Mouse (Mus musculus) midbrain, embryonic 12.5 days (tissue): Measurements from ENCODE around the gene Hsd3b6. TPM values are rescaled to one million over a fixed set of nuclear protein-coding genes. Genes with fewer than 3 reads are reported as not detected.
"Not testable (repeated sequence)": the region's sequence is repeated elsewhere in the genome, so short reads cannot be mapped to it uniquely, and the experiment has no call there.

ENCODE experiments used
- ATAC-seq: fragments of 200-750 bp; cut with Nextera tagmentation; 2 replicates; pipeline ENCODE4 v1.8.0; 2017; ENCODE audit warnings: low read depth, moderate TSS enrichment, moderate library complexity; ENCODE audit not compliant: low FRiP score
- H3K27ac ChIP-seq: fragments of 300-500 bp; sonication (generic); replicated peaks from 2 replicates; pipeline ENCODE4 v1.5.1; 2016; ENCODE audit warnings: mild to moderate bottlenecking
- H3K27me3 ChIP-seq: fragments of 300-500 bp; sonication (generic); 2 replicates; pipeline ENCODE4 v1.6.1; 2016; ENCODE audit warnings: mild to moderate bottlenecking
- H3K36me3 ChIP-seq: fragments of 300-500 bp; sonication (generic); 2 replicates; pipeline ENCODE4 v1.6.1; 2016
- H3K4me1 ChIP-seq: fragments of 300-500 bp; sonication (generic); 2 replicates; pipeline ENCODE4 v1.6.1; 2016
- H3K4me2 ChIP-seq: fragments of 300-500 bp; sonication (generic); replicated peaks from 2 replicates; pipeline ENCODE4 v1.6.1; 2016; ENCODE audit warnings: mild to moderate bottlenecking, moderate library complexity
- H3K4me3 ChIP-seq: fragments of 300-500 bp; sonication (generic); 2 replicates; pipeline ENCODE4 v1.5.1; 2016; ENCODE audit warnings: mild to moderate bottlenecking
- H3K9ac ChIP-seq: fragments of 300-500 bp; sonication (generic); replicated peaks from 2 replicates; pipeline ENCODE4 v1.6.1; 2016; ENCODE audit warnings: mild to moderate bottlenecking, moderate library complexity
- H3K9me3 ChIP-seq: fragments of 300-500 bp; sonication (generic); 2 replicates; pipeline ENCODE4 v1.6.1; 2016; ENCODE audit warnings: mild to moderate bottlenecking
- WGBS: fragments of 180-500 bp; shearing (Covaris S2); methylation state at CpG from one replicate; pipeline ENCODE4 v1.1.7; 2016; 5-methylcytosine and 5-hydroxymethylcytosine counted together
- polyA plus RNA-seq: library from polyadenylated mRNA; unstranded; fragments of >200 nt; fragmentation: Nextera tagmentation; extraction: Ambion mirVana; gene quantifications from 2 replicates; pipeline ENCODE4 v1.2.1, GENCODE M21; 2016

The Hsd3b6 gene
- 30.0 and 42.4 TPM in 2 replicates for polyA plus RNA-seq

DNA sequence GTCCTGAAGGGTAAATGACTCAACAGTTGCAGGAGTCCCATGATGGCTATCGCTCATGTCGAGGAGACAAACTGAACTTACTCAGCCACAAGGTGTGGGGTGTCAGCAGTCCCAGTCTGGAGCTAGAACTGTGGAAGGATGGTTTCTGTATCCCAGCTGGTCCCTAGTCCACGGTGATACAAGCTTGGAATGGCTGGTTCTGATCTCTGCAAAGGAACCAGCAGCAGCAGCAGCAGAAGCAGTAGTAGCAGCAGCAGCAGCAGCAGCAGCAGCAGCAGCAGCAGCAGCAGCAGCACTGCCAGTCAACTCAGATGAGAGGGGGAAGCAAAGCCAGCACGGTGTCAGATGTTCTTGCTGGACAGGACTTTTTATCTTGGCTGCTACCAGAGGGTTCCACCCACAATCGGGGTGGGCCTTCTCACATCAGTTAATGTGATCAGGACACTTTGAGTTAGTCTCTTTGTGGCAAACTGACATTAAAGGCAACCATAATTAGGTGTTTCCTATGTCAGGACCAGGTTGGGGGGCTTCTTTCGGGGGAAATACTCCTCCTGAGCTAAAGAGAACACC is at the start of gene Hsd3b6:
Hsd3b6 (minus strand) TSS at position 343 of the 570 bp plus-strand sequence.
- no peak within 1 kb of the TSS for H3K9ac ChIP-seq

GRCm38 (mm10) chr3:98862800-98863199 is 48.6 kb upstream of the Hsd3b6 start:
- Histone ChIP-seq H3K4me2 (no peak overlapping the region), H3K27ac (no peak overlapping the region), H3K36me3 (no peaks in the 10 kb centered on the region), H3K4me3 (no peak overlapping the region), H3K9me3 (no peaks in the 10 kb centered on the region), H3K9ac (no peak overlapping the region), H3K27me3 (no peaks in the 10 kb centered on the region), H3K4me1 (no peaks in the 10 kb centered on the region)
- 100% methylated on average over 1 of the region's 1 CpGs for WGBS
- no peak for ATAC-seq

More for the DNA sequence above, at the start of gene Hsd3b6:
- no peaks in the 10 kb centered on the region for H3K9me3 ChIP-seq
- H3K36me3 ChIP-seq = no peaks in the 10 kb centered on the region
- no peak within 1 kb of the TSS for H3K27ac ChIP-seq
- no peaks in the 10 kb centered on the region for H3K4me1 ChIP-seq
- WGBS = 78% methylated on average over 6 of the region's 6 CpGs
- H3K4me3 ChIP-seq = no peak within 1 kb of the TSS
- H3K4me2 ChIP-seq = no peak within 1 kb of the TSS
- H3K27me3 ChIP-seq = no peaks in the 10 kb centered on the region
- no peak for ATAC-seq

- Histone ChIP-seq H3K27me3 (no peaks in the 10 kb centered on the region), H3K36me3 (no peaks in the 10 kb centered on the region), H3K9me3 (no peaks in the 10 kb centered on the region), H3K27ac (no peak within 1 kb of the TSS), H3K9ac (no peak within 1 kb of the TSS), H3K4me2 (no peak within 1 kb of the TSS), H3K4me1 (no peaks in the 10 kb centered on the region), H3K4me3 (no peak within 1 kb of the TSS)
- 83% methylated on average over 3 of the region's 3 CpGs for WGBS
- ATAC-seq = no peak
Observed at GRCm38 (mm10) chr3:98859576-98859975, 45.3 kb upstream of the Hsd3b6 start, which contains the start of gene Hsd3b1. Gene Hsd3b1, minus strand, starts transcription at chr3:98859794.

- H3K4me2 ChIP-seq = no peak overlapping the region
- no peak overlapping the region for H3K27ac ChIP-seq
- no peaks in the 10 kb centered on the region for H3K36me3 ChIP-seq
- no peaks in the 10 kb centered on the region for H3K4me1 ChIP-seq
- no peak overlapping the region for H3K4me3 ChIP-seq
- no peak for ATAC-seq
- no peaks in the 10 kb centered on the region for H3K27me3 ChIP-seq
- no peaks in the 10 kb centered on the region for H3K9me3 ChIP-seq
- WGBS = 92% methylated on average over 2 of the region's 2 CpGs
- no peak overlapping the region for H3K9ac ChIP-seq
Observed at GRCm38 (mm10) chr3:98858051-98858450, 43.8 kb upstream of the Hsd3b6 start.

DNA sequence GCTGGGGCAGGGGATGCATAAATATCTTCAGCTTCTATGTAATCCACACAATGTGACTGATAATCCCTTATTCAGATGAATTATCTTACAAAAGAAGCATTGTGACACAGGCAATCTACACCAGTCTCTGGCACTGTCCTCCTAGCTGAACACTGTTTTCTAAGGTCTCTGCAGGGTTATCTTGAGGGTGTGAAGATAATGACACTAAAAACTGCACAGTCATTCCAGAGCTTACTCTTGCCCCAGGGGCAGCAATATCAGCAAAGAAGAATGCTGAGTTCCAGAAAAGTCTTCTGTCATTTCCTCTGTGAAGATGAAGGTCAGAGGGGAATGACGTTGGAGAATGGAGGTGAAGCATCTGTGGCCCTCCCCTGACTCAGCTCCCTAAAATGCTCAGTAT is 42.6 kb upstream of the Hsd3b6 start:
- Histone ChIP-seq H3K27me3 (no peaks in the 10 kb centered on the region), H3K4me1 (no peaks in the 10 kb centered on the region), H3K9me3 (no peaks in the 10 kb centered on the region), H3K36me3 (no peaks in the 10 kb centered on the region), H3K4me3 (no peak overlapping the region), H3K9ac (no peak overlapping the region), H3K27ac (no peak overlapping the region), H3K4me2 (no peak overlapping the region)
- no peak for ATAC-seq
- 67% methylated on average over 1 of the region's 1 CpGs for WGBS

GRCm38 (mm10) chr3:98855160-98855559 is 40.9 kb upstream of the Hsd3b6 start:
- H3K9ac ChIP-seq = no peak overlapping the region
- H3K36me3 ChIP-seq = no peaks in the 10 kb centered on the region
- H3K4me3 ChIP-seq = no peak overlapping the region
- H3K27me3 ChIP-seq = no peaks in the 10 kb centered on the region
- no peaks in the 10 kb centered on the region for H3K9me3 ChIP-seq
- H3K27ac ChIP-seq = no peak overlapping the region
- no peaks in the 10 kb centered on the region for H3K4me1 ChIP-seq
- WGBS = 88% methylated on average over 3 of the region's 3 CpGs
- no peak for ATAC-seq
- H3K4me2 ChIP-seq = no peak overlapping the region

DNA sequence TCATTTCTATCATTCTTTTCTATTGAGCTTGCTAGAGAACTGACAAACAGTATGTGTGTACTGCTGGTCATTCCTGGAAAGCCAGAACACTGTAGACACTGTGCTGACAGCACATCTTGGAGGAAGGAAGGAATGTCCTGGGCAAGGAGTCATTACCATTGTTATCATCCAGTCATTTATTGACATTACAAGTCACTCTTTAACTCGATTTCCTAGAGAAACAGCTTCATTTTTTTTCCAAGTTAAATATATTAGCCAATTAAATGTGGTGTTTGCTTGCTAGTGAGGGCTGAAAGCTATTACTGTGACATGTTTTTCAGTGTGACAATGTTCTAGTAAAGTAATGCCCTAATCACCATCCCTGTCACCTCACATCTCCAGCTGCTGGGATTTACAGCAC is 39.4 kb upstream of the Hsd3b6 start:
- Histone ChIP-seq H3K9me3 (no peaks in the 10 kb centered on the region), H3K36me3 (no peaks in the 10 kb centered on the region), H3K4me2 (no peak overlapping the region), H3K27me3 (no peaks in the 10 kb centered on the region), H3K4me3 (no peak overlapping the region), H3K4me1 (no peaks in the 10 kb centered on the region), H3K27ac (no peak overlapping the region), H3K9ac (no peak overlapping the region)
- no peak for ATAC-seq
- WGBS = 51% methylated on average over 1 of the region's 1 CpGs

- 87% methylated on average over 3 of the region's 3 CpGs for WGBS
- no peak overlapping the region for H3K9ac ChIP-seq
- no peaks in the 10 kb centered on the region for H3K9me3 ChIP-seq
- no peaks in the 10 kb centered on the region for H3K4me1 ChIP-seq
- H3K36me3 ChIP-seq = no peaks in the 10 kb centered on the region
- no peak overlapping the region for H3K4me3 ChIP-seq
- H3K27me3 ChIP-seq = no peaks in the 10 kb centered on the region
- H3K4me2 ChIP-seq = no peak overlapping the region
- no peak overlapping the region for H3K27ac ChIP-seq
- ATAC-seq = no peak
Observed at GRCm38 (mm10) chr3:98853051-98853450, 38.8 kb upstream of the Hsd3b6 start.

- H3K4me3 ChIP-seq = no peak overlapping the region
- no peak for ATAC-seq
- 86% methylated on average over 6 of the region's 6 CpGs for WGBS
Observed at GRCm38 (mm10) chr3:98852631-98853030, 38.4 kb upstream of the Hsd3b6 start.

GRCm38 (mm10) chr3:98851853-98852252 is 37.6 kb upstream of the Hsd3b6 start:
- H3K9me3 ChIP-seq = no peaks in the 10 kb centered on the region
- no peak overlapping the region for H3K4me2 ChIP-seq
- H3K36me3 ChIP-seq = no peaks in the 10 kb centered on the region
- H3K9ac ChIP-seq = no peak overlapping the region
- no peak overlapping the region for H3K27ac ChIP-seq
- no peak for ATAC-seq
- no peak overlapping the region for H3K4me3 ChIP-seq
- H3K27me3 ChIP-seq = no peaks in the 10 kb centered on the region
- WGBS = 83% methylated on average over 2 of the region's 2 CpGs
- no peaks in the 10 kb centered on the region for H3K4me1 ChIP-seq

More at GRCm38 (mm10) chr3:98852631-98853030, 38.4 kb upstream of the Hsd3b6 start:
- no peaks in the 10 kb centered on the region for H3K27me3 ChIP-seq
- H3K9me3 ChIP-seq = no peaks in the 10 kb centered on the region
- H3K27ac ChIP-seq = no peak overlapping the region
- no peak overlapping the region for H3K4me2 ChIP-seq
- H3K9ac ChIP-seq = no peak overlapping the region
- no peaks in the 10 kb centered on the region for H3K4me1 ChIP-seq
- no peaks in the 10 kb centered on the region for H3K36me3 ChIP-seq

DNA sequence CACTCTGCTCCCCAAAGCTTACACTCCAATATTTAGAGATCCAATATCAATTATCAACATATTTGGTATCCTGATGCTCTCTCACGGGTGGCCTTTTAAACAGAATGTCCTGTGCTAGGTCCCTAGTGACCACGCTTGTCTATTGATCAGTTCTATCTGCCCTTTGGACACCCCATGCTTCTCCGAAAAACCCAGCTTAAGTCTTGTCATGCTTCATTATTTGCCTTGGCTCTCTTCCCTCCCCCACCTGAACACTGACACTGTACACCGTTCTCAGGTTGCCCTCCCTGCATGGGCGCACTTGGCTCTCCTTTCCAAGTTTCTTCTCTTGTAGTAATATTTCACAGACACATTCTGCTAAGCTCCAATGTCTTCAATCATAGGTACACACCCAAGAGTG is 36.0 kb upstream of the Hsd3b6 start:
- Histone ChIP-seq H3K4me2 (no peak overlapping the region), H3K36me3 (no peaks in the 10 kb centered on the region), H3K27ac (no peak overlapping the region), H3K27me3 (no peaks in the 10 kb centered on the region), H3K4me3 (no peak overlapping the region), H3K4me1 (no peaks in the 10 kb centered on the region), H3K9me3 (no peaks in the 10 kb centered on the region), H3K9ac (no peak overlapping the region)
- WGBS = 85% methylated on average over 5 of the region's 5 CpGs
- ATAC-seq = no peak

GRCm38 (mm10) chr3:98848898-98849297 is 34.7 kb upstream of the Hsd3b6 start:
- no peaks in the 10 kb centered on the region for H3K36me3 ChIP-seq
- no peaks in the 10 kb centered on the region for H3K4me1 ChIP-seq
- H3K27ac ChIP-seq = no peak overlapping the region
- no peak overlapping the region for H3K4me2 ChIP-seq
- no peaks in the 10 kb centered on the region for H3K27me3 ChIP-seq
- no peak overlapping the region for H3K4me3 ChIP-seq
- no peak overlapping the region for H3K9ac ChIP-seq
- 93% methylated on average over 1 of the region's 1 CpGs for WGBS
- no peaks in the 10 kb centered on the region for H3K9me3 ChIP-seq
- no peak for ATAC-seq

DNA sequence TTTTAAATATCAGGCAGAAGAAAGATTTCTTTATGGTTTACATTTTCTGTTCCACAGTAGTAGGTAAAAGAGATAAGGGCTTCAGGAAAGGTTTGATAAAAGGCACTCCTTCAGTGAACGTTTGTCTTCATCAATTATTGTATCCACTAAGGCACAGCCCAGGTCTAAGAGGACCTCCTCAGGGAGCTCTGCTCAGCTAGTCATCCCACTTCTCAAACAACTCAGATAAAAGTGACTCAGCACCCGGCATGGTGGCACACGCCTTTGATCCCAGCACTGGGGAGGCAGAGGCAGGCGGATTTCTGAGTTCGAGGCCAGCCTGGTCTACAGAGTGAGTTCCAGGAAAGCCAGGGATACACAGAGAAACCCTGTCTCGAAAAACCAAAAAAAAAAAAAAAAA is 1.6 kb downstream of the Hsd3b6 start:
- H3K36me3 ChIP-seq, H3K27ac ChIP-seq, H3K4me3 ChIP-seq, H3K4me1 ChIP-seq, H3K9ac ChIP-seq, ATAC-seq, H3K27me3 ChIP-seq, H3K9me3 ChIP-seq, H3K4me2 ChIP-seq: not testable (repeated sequence)
- WGBS = 83% methylated on average over 6 of the region's 6 CpGs
